Mouse (Mus musculus) erythroblast, embryonic 14.5 days (primary cell): ENCODE results near the gene Vip.

ENCODE experiments used
- GATA1 ChIP-seq: IDR thresholded peaks from 2 replicates; pipeline ENCODE4 v1.6.1; 2012; ENCODE audit warnings: low read length, inconsistent platforms, mixed read lengths
- TAL1 ChIP-seq: IDR thresholded peaks from 3 replicates; pipeline ENCODE4 v1.6.1; 2012; ENCODE audit warnings: low read length, inconsistent platforms, mixed read lengths

GRCm38 (mm10) chr10:5639112-5639511 lies at the start of gene Vip:
- TF ChIP-seq TAL1, result no peak
- no peak for TF ChIP-seq GATA1
